Mouse (Mus musculus): ENCODE results near the gene Pus7. TPM values are rescaled to one million over a fixed set of nuclear protein-coding genes. Genes with fewer than 3 reads are reported as not detected.
A peak's percentile ranks its signal among the peaks of the same experiment; 100 is the strongest.

Gene Pus7
- polyA plus RNA-seq (2014; fragmentation: Nextera tagmentation; extraction: Ambion mirVana), result 25.6 and 28.3 TPM in 2 replicates

GRCm38 (mm10) chr5:23782931-23783877, at the start of gene Pus7:
Gene Pus7, minus strand, starts transcription at chr5:23783711.
- peak; percentile 92 for ATAC-seq (ENCODE audit: low FRiP score)
- WGBS, result under 1% methylated on average over 82 of the region's 86 CpGs
- DNase-seq (ENCODE audit: low spot score, missing footprints), result peak; percentile 99
- Histone ChIP-seq H3K9me3 (ENCODE audit: control insufficient read depth, low read length) (no peaks in the 10 kb centered on the region), H3K4me1 (ENCODE audit: control insufficient read depth, insufficient read depth, low read length) (peaks cover 12% of the 10 kb centered on the region), H3K27me3 (ENCODE audit: control insufficient read depth, insufficient read depth, low read length) (no peaks in the 10 kb centered on the region), H3K27ac (ENCODE audit: low read depth, low read length) (no peak within 1 kb of the TSS), H3K9ac (ENCODE audit: low read length) (peak within 1 kb of the TSS; percentile 67), H3K36me3 (ENCODE audit: control insufficient read depth, insufficient read depth, low read length) (no peaks in the 10 kb centered on the region), H3K4me2 (peak within 1 kb of the TSS; percentile 55), H3K4me3 (ENCODE audit: low read depth, low read length) (peak within 1 kb of the TSS; percentile 50)

DNA sequence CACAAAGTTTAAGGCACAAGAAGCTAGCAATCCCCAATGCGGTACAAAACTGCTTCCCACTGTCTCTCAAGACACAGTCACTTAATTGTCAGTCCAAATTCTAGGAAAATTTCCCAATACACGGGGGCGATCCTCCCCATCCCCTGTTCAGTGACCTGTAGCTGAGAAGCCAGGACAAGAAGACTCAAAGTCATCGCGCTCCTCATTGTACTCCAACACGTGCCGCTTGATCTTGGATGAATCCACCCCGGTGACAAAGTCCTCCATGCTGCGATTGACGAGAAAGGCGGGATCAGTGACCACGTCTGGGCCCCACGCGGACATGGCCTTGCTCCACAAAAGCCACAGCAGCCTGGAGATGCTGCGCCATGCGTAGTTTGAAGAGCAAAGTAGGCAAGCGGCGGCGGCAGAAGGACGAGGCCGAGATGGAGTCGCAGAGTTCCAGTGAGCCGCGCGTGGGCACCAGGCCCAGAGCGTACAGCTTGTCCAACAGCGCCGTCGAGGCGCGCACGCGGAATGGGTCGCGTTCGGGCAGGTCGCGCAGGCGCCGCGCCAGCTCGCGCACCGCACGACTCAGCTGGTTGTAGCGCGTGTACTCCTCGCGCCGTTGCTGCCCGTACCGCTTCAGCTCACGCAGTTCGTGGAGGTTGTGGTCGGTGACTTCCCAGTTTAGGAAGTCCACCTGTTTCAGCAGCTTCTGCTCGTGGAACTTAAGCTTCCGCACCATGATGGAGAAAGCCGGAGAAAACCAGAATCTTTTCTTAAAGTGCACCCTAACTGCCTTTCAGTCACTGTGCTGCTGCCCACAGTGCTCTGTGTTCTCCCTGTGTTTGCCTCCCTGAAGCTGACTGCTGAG, 47.6 kb upstream of the Pus7 start:
- Histone ChIP-seq H3K4me3 (ENCODE audit: low read depth, low read length) (no peak overlapping the region), H3K27ac (ENCODE audit: low read depth, low read length) (no peak overlapping the region), H3K4me1 (ENCODE audit: control insufficient read depth, insufficient read depth, low read length) (no peaks in the 10 kb centered on the region), H3K27me3 (ENCODE audit: control insufficient read depth, insufficient read depth, low read length) (peaks cover 6% of the 10 kb centered on the region), H3K9ac (ENCODE audit: low read length) (no peak overlapping the region), H3K36me3 (ENCODE audit: control insufficient read depth, insufficient read depth, low read length) (no peaks in the 10 kb centered on the region), H3K9me3 (ENCODE audit: control insufficient read depth, low read length) (no peaks in the 10 kb centered on the region), H3K4me2 (no peak overlapping the region)
- DNase-seq (ENCODE audit: low spot score, missing footprints) (peak; percentile 86), ATAC-seq (ENCODE audit: low FRiP score) (no peak)
- WGBS, result 38% methylated on average over 58 of the region's 58 CpGs

DNA sequence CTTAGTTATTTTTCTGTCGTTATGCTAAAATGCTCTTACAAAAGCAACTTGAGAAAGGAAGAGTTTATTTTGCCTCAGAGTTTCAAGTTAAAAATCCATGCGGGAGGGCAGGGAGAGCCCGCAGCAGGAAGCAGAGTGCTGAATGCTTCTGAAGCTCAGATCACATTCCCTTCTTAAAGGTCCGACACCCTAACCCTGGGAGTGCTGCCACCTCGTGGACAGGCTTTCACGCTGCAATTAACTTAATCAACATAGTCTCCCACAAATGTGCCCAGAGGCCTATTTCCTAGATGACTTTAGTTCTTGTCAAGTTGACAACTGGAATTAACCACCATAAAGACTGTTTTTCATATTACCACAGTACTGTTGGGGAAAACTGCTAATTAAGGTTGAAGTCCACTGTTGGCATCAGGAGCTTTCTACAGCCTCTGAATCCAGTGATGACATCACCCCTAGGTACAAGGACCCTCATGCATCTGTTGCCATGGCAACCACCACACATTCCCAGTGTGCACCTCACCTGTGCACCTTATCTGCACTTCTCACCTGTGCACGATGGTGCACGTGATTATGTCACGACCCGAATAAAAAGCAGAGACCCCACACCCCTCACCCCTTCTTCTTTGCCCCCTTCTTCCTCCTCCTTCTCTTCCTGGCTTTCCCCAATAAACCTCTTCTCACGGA, 43.0 kb upstream of the Pus7 start:
- ATAC-seq (ENCODE audit: low FRiP score) (no peak), DNase-seq (ENCODE audit: low spot score, missing footprints) (peak; percentile 92)
- H3K4me1 ChIP-seq (ENCODE audit: control insufficient read depth, insufficient read depth, low read length), result no peaks in the 10 kb centered on the region
- no peaks in the 10 kb centered on the region for H3K36me3 ChIP-seq (ENCODE audit: control insufficient read depth, insufficient read depth, low read length)
- peaks cover 6% of the 10 kb centered on the region for H3K27me3 ChIP-seq (ENCODE audit: control insufficient read depth, insufficient read depth, low read length)
- H3K9ac ChIP-seq (ENCODE audit: low read length), result no peak overlapping the region
- no peak overlapping the region for H3K4me3 ChIP-seq (ENCODE audit: low read depth, low read length)
- no peaks in the 10 kb centered on the region for H3K9me3 ChIP-seq (ENCODE audit: control insufficient read depth, low read length)
- no peak overlapping the region for H3K27ac ChIP-seq (ENCODE audit: low read depth, low read length)
- WGBS, result 37% methylated on average over 11 of the region's 11 CpGs
- H3K4me2 ChIP-seq, result no peak overlapping the region

GRCm38 (mm10) chr5:23824171-23824733, 40.7 kb upstream of the Pus7 start:
- 84% methylated on average over 8 of the region's 8 CpGs for WGBS
- ATAC-seq (ENCODE audit: low FRiP score) (no peak), DNase-seq (ENCODE audit: low spot score, missing footprints) (no peak)
- no peaks in the 10 kb centered on the region for H3K27me3 ChIP-seq (ENCODE audit: control insufficient read depth, insufficient read depth, low read length)
- no peaks in the 10 kb centered on the region for H3K4me1 ChIP-seq (ENCODE audit: control insufficient read depth, insufficient read depth, low read length)
- no peak overlapping the region for H3K4me3 ChIP-seq (ENCODE audit: low read depth, low read length)
- no peak overlapping the region for H3K4me2 ChIP-seq
- H3K9me3 ChIP-seq (ENCODE audit: control insufficient read depth, low read length), result no peaks in the 10 kb centered on the region
- no peaks in the 10 kb centered on the region for H3K36me3 ChIP-seq (ENCODE audit: control insufficient read depth, insufficient read depth, low read length)
- no peak overlapping the region for H3K27ac ChIP-seq (ENCODE audit: low read depth, low read length)
- no peak overlapping the region for H3K9ac ChIP-seq (ENCODE audit: low read length)

DNA sequence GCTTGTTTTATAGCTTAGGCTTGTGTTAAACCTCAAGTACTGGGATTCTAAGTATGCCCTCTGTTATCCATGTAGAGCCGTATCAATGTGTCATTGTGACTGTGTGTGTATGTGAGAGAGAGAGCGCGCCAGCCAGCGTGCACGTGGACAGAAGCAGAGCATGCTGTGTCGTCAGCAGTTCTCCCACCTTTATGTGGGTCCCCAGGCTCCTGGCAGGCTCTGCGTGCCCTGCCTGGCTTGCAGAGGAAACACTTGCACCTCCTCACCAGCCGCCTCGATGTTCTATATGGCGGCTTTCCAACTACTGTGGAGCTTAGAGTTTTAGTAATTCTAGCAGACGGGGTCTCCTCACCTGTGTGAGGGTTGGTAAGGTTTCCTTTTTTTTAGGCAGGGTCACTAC, 38.8 kb upstream of the Pus7 start:
- Histone ChIP-seq H3K9me3 (ENCODE audit: control insufficient read depth, low read length) (no peaks in the 10 kb centered on the region), H3K4me2 (no peak overlapping the region), H3K36me3 (ENCODE audit: control insufficient read depth, insufficient read depth, low read length) (no peaks in the 10 kb centered on the region), H3K9ac (ENCODE audit: low read length) (no peak overlapping the region), H3K27ac (ENCODE audit: low read depth, low read length) (no peak overlapping the region), H3K27me3 (ENCODE audit: control insufficient read depth, insufficient read depth, low read length) (no peaks in the 10 kb centered on the region), H3K4me3 (ENCODE audit: low read depth, low read length) (no peak overlapping the region), H3K4me1 (ENCODE audit: control insufficient read depth, insufficient read depth, low read length) (no peaks in the 10 kb centered on the region)
- ATAC-seq (ENCODE audit: low FRiP score), result no peak
- 87% methylated on average over 11 of the region's 11 CpGs for WGBS
- no peak for DNase-seq (ENCODE audit: low spot score, missing footprints)

GRCm38 (mm10) chr5:23816681-23817080, 33.2 kb upstream of the Pus7 start:
- Histone ChIP-seq H3K4me3 (ENCODE audit: low read depth, low read length) (no peak overlapping the region), H3K9me3 (ENCODE audit: control insufficient read depth, low read length) (no peaks in the 10 kb centered on the region), H3K4me1 (ENCODE audit: control insufficient read depth, insufficient read depth, low read length) (no peaks in the 10 kb centered on the region), H3K9ac (ENCODE audit: low read length) (no peak overlapping the region), H3K4me2 (no peak overlapping the region), H3K27ac (ENCODE audit: low read depth, low read length) (no peak overlapping the region), H3K27me3 (ENCODE audit: control insufficient read depth, insufficient read depth, low read length) (no peaks in the 10 kb centered on the region), H3K36me3 (ENCODE audit: control insufficient read depth, insufficient read depth, low read length) (peaks cover 16% of the 10 kb centered on the region)
- ATAC-seq (ENCODE audit: low FRiP score) (no peak), DNase-seq (ENCODE audit: low spot score, missing footprints) (no peak)
- 90% methylated on average over 15 of the region's 15 CpGs for WGBS

GRCm38 (mm10) chr5:23814841-23815240, 31.3 kb upstream of the Pus7 start:
- no peaks in the 10 kb centered on the region for H3K9me3 ChIP-seq (ENCODE audit: control insufficient read depth, low read length)
- 36% methylated on average over 5 of the region's 5 CpGs for WGBS
- ATAC-seq (ENCODE audit: low FRiP score), result no peak

GRCm38 (mm10) chr5:23792726-23793125, 9.2 kb upstream of the Pus7 start:
- WGBS, result 92% methylated on average over 2 of the region's 2 CpGs
- H3K9ac ChIP-seq (ENCODE audit: low read length), result no peak overlapping the region
- DNase-seq (ENCODE audit: low spot score, missing footprints) (no peak), ATAC-seq (ENCODE audit: low FRiP score) (no peak)
- H3K4me1 ChIP-seq (ENCODE audit: control insufficient read depth, insufficient read depth, low read length), result peaks cover 6% of the 10 kb centered on the region
- H3K27ac ChIP-seq (ENCODE audit: low read depth, low read length), result no peak overlapping the region
- no peaks in the 10 kb centered on the region for H3K9me3 ChIP-seq (ENCODE audit: control insufficient read depth, low read length)
- no peak overlapping the region for H3K4me2 ChIP-seq
- H3K4me3 ChIP-seq (ENCODE audit: low read depth, low read length), result no peak overlapping the region
- no peaks in the 10 kb centered on the region; the same call in 1 of the 2 replicates for H3K36me3 ChIP-seq (ENCODE audit: control insufficient read depth, insufficient read depth, low read length)
- no peaks in the 10 kb centered on the region for H3K27me3 ChIP-seq (ENCODE audit: control insufficient read depth, insufficient read depth, low read length)

More at GRCm38 (mm10) chr5:23814841-23815240, 31.3 kb upstream of the Pus7 start:
- H3K4me3 ChIP-seq (ENCODE audit: low read depth, low read length), result no peak overlapping the region
- no peak overlapping the region for H3K9ac ChIP-seq (ENCODE audit: low read length)
- H3K27ac ChIP-seq (ENCODE audit: low read depth, low read length), result no peak overlapping the region
- H3K4me2 ChIP-seq, result no peak overlapping the region
- H3K27me3 ChIP-seq (ENCODE audit: control insufficient read depth, insufficient read depth, low read length), result no peaks in the 10 kb centered on the region
- no peak for DNase-seq (ENCODE audit: low spot score, missing footprints)
- H3K36me3 ChIP-seq (ENCODE audit: control insufficient read depth, insufficient read depth, low read length), result peaks cover 20% of the 10 kb centered on the region
- no peaks in the 10 kb centered on the region for H3K4me1 ChIP-seq (ENCODE audit: control insufficient read depth, insufficient read depth, low read length)

Data from midbrain, embryonic 11.5 days (tissue).